Mouse (Mus musculus): ENCODE measurements around the gene Lyz2. TPM values are rescaled to one million over a fixed set of nuclear protein-coding genes. Genes with fewer than 3 reads are reported as not detected.
"Not testable (repeated sequence)": the region's sequence is repeated elsewhere in the genome, so short reads cannot be mapped to it uniquely, and the experiment has no call there.

Lyz2 gene
- polyA plus RNA-seq, 1 experiment from 2014 or later = 27.2 TPM

GRCm38 (mm10) chr10:117292671-117293070, 10.6 kb upstream of the Lyz2 start, which contains the start of gene Lyz1:
Gene Lyz1, minus strand, starts transcription at chr10:117292868.
- no peak within 1 kb of the TSS for H3K9ac ChIP-seq
- 76% methylated on average over 5 of the region's 5 CpGs for WGBS
- no peak within 1 kb of the TSS for H3K4me3 ChIP-seq
- H3K27me3 ChIP-seq (replicated peaks) = no peaks in the 10 kb centered on the region
- no peak within 1 kb of the TSS for H3K27ac ChIP-seq
- H3K36me3 ChIP-seq (replicated peaks) = no peaks in the 10 kb centered on the region
- no peaks in the 10 kb centered on the region for H3K9me3 ChIP-seq
- ATAC-seq (replicated peaks) = no peak
- H3K4me2 ChIP-seq = no peak within 1 kb of the TSS
- no peaks in the 10 kb centered on the region for H3K4me1 ChIP-seq

- not testable (repeated sequence) for H3K36me3 ChIP-seq (replicated peaks); H3K4me2 ChIP-seq; H3K4me1 ChIP-seq; H3K9ac ChIP-seq; ATAC-seq (replicated peaks); H3K9me3 ChIP-seq; H3K4me3 ChIP-seq; H3K27me3 ChIP-seq (replicated peaks); H3K27ac ChIP-seq
- WGBS = 90% methylated on average over 6 of the region's 6 CpGs
Measured at GRCm38 (mm10) chr10:117290936-117291335, 8.8 kb upstream of the Lyz2 start.

- no peaks in the 10 kb centered on the region for H3K9me3 ChIP-seq
- ATAC-seq (replicated peaks) = no peak
- H3K4me2 ChIP-seq = no peak overlapping the region
- H3K27me3 ChIP-seq (replicated peaks) = no peaks in the 10 kb centered on the region
- H3K27ac ChIP-seq = no peak overlapping the region
- no peak overlapping the region for H3K9ac ChIP-seq
- H3K4me1 ChIP-seq = no peaks in the 10 kb centered on the region
- WGBS = 54% methylated on average over 6 of the region's 6 CpGs
- H3K4me3 ChIP-seq = no peak overlapping the region
- no peaks in the 10 kb centered on the region for H3K36me3 ChIP-seq (replicated peaks)
Measured at GRCm38 (mm10) chr10:117290046-117290870, 8.1 kb upstream of the Lyz2 start.

GRCm38 (mm10) chr10:117289034-117289505, 6.9 kb upstream of the Lyz2 start:
- not testable (repeated sequence) for H3K4me2 ChIP-seq; H3K36me3 ChIP-seq (replicated peaks); H3K4me3 ChIP-seq; H3K27ac ChIP-seq; H3K27me3 ChIP-seq (replicated peaks); H3K4me1 ChIP-seq; H3K9me3 ChIP-seq; H3K9ac ChIP-seq; ATAC-seq (replicated peaks)
- 72% methylated on average over 5 of the region's 5 CpGs for WGBS

- Histone ChIP-seq H3K27ac (no peak overlapping the region), H3K4me1 (no peaks in the 10 kb centered on the region), H3K9ac (no peak overlapping the region), H3K4me3 (no peak overlapping the region), H3K9me3 (no peaks in the 10 kb centered on the region), H3K36me3 (replicated peaks) (no peaks in the 10 kb centered on the region), H3K27me3 (replicated peaks) (no peaks in the 10 kb centered on the region), H3K4me2 (no peak overlapping the region)
- ATAC-seq (replicated peaks) = no peak
- 91% methylated on average over 9 of the region's 9 CpGs for WGBS
Measured at GRCm38 (mm10) chr10:117288197-117289033, 6.3 kb upstream of the Lyz2 start.

- WGBS = 85% methylated on average over 3 of the region's 3 CpGs
- no peak overlapping the region for H3K27ac ChIP-seq
- no peak overlapping the region for H3K4me2 ChIP-seq
- no peaks in the 10 kb centered on the region for H3K27me3 ChIP-seq (replicated peaks)
- H3K9ac ChIP-seq = no peak overlapping the region
- no peaks in the 10 kb centered on the region for H3K36me3 ChIP-seq (replicated peaks)
- no peak overlapping the region for H3K4me3 ChIP-seq
- no peaks in the 10 kb centered on the region for H3K9me3 ChIP-seq
- H3K4me1 ChIP-seq = no peaks in the 10 kb centered on the region
- no peak for ATAC-seq (replicated peaks)
Measured at GRCm38 (mm10) chr10:117287226-117287850, 5.2 kb upstream of the Lyz2 start.

- Histone ChIP-seq H3K27ac (no peak overlapping the region), H3K9me3 (no peaks in the 10 kb centered on the region), H3K27me3 (replicated peaks) (no peaks in the 10 kb centered on the region), H3K36me3 (replicated peaks) (no peaks in the 10 kb centered on the region), H3K4me2 (no peak overlapping the region), H3K4me1 (no peaks in the 10 kb centered on the region), H3K4me3 (no peak overlapping the region), H3K9ac (no peak overlapping the region)
- WGBS = 94% methylated on average over 6 of the region's 6 CpGs
- no peak for ATAC-seq (replicated peaks)
Measured at GRCm38 (mm10) chr10:117286366-117286970, 4.3 kb upstream of the Lyz2 start.

GRCm38 (mm10) chr10:117285584-117285983, 3.5 kb upstream of the Lyz2 start:
- H3K9ac ChIP-seq; ATAC-seq (replicated peaks); H3K4me2 ChIP-seq; H3K9me3 ChIP-seq; H3K27ac ChIP-seq; H3K36me3 ChIP-seq (replicated peaks); H3K4me1 ChIP-seq; H3K4me3 ChIP-seq; H3K27me3 ChIP-seq (replicated peaks): not testable (repeated sequence)
- WGBS = 89% methylated on average over 4 of the region's 7 CpGs

- Histone ChIP-seq H3K9ac (no peak overlapping the region), H3K4me1 (no peaks in the 10 kb centered on the region), H3K9me3 (no peaks in the 10 kb centered on the region), H3K27ac (no peak overlapping the region), H3K4me2 (no peak overlapping the region), H3K27me3 (replicated peaks) (no peaks in the 10 kb centered on the region), H3K36me3 (replicated peaks) (no peaks in the 10 kb centered on the region), H3K4me3 (no peak overlapping the region)
- no peak for ATAC-seq (replicated peaks)
- WGBS = 88% methylated on average over 10 of the region's 10 CpGs
Measured at GRCm38 (mm10) chr10:117284578-117285520, 2.7 kb upstream of the Lyz2 start.

- Histone ChIP-seq H3K9ac (no peak overlapping the region), H3K36me3 (replicated peaks) (no peaks in the 10 kb centered on the region), H3K4me3 (no peak overlapping the region), H3K27me3 (replicated peaks) (no peaks in the 10 kb centered on the region), H3K4me1 (no peaks in the 10 kb centered on the region), H3K9me3 (no peaks in the 10 kb centered on the region), H3K27ac (no peak overlapping the region), H3K4me2 (no peak overlapping the region)
- ATAC-seq (replicated peaks) = no peak
- 85% methylated on average over 7 of the region's 7 CpGs for WGBS
Measured at GRCm38 (mm10) chr10:117283871-117284577, 1.9 kb upstream of the Lyz2 start.

GRCm38 (mm10) chr10:117283196-117283595, 1.1 kb upstream of the Lyz2 start:
- not testable (repeated sequence) for H3K9me3 ChIP-seq; H3K27me3 ChIP-seq (replicated peaks); ATAC-seq (replicated peaks); H3K9ac ChIP-seq; H3K27ac ChIP-seq; H3K4me1 ChIP-seq; H3K4me2 ChIP-seq; H3K36me3 ChIP-seq (replicated peaks); H3K4me3 ChIP-seq
- 90% methylated on average over 4 of the region's 4 CpGs for WGBS

All from midbrain, embryonic 15.5 days (tissue).